Mouse (Mus musculus) adrenal gland, postnatal 14 days (tissue): ENCODE data around the gene Erich3. TPM values are rescaled to one million over a fixed set of nuclear protein-coding genes. Genes with fewer than 3 reads are reported as not detected.
A peak's percentile ranks its signal among the peaks of the same experiment; 100 is the strongest.

Source experiments
- DNase-seq: peaks from one replicate; pipeline ENCODE4 v3.0.0; 2021; ENCODE audit warnings: mixed read lengths
- total RNA-seq: library from RNA; stranded (reverse); gene quantifications from 2 replicates; pipeline ENCODE4 v1.2.3, GENCODE M21; 2021

Erich3 gene
- total RNA-seq, 1 experiment from 2014 or later: 0.37 TPM

- no peak for DNase-seq
These were observed 9.7 kb downstream of the Erich3 start for GRCm38 (mm10) chr3:154673326-154673725.

- no peak for DNase-seq
These were observed 18.9 kb downstream of the Erich3 start for GRCm38 (mm10) chr3:154682570-154682969.

GRCm38 (mm10) chr3:154683667-154684066, 20.0 kb downstream of the Erich3 start:
- no peak for DNase-seq

GRCm38 (mm10) chr3:154690260-154690659, 26.6 kb downstream of the Erich3 start:
- no peak for DNase-seq

GRCm38 (mm10) chr3:154691897-154692571, 28.4 kb downstream of the Erich3 start:
- peak; percentile 66 for DNase-seq

GRCm38 (mm10) chr3:154692572-154692922, 28.9 kb downstream of the Erich3 start:
- DNase-seq: no peak

GRCm38 (mm10) chr3:154693902-154694301, 30.2 kb downstream of the Erich3 start:
- DNase-seq: no peak

GRCm38 (mm10) chr3:154696611-154697010, 33.0 kb downstream of the Erich3 start:
- DNase-seq: no peak

- no peak for DNase-seq
These were observed 35.2 kb downstream of the Erich3 start for GRCm38 (mm10) chr3:154698907-154699306.

GRCm38 (mm10) chr3:154700296-154700695, 36.6 kb downstream of the Erich3 start:
- DNase-seq: no peak

GRCm38 (mm10) chr3:154700735-154701134, 37.1 kb downstream of the Erich3 start:
- DNase-seq: no peak

GRCm38 (mm10) chr3:154704755-154705154, 41.1 kb downstream of the Erich3 start:
- DNase-seq: no peak

GRCm38 (mm10) chr3:154708150-154708549, 44.5 kb downstream of the Erich3 start:
- DNase-seq: no peak

GRCm38 (mm10) chr3:154723198-154723597, 59.5 kb downstream of the Erich3 start:
- peak; percentile 49 for DNase-seq

- no peak for DNase-seq
These were observed 67.8 kb downstream of the Erich3 start for GRCm38 (mm10) chr3:154731431-154731830.

- DNase-seq: no peak
These were observed 77.8 kb downstream of the Erich3 start for GRCm38 (mm10) chr3:154741496-154741895.

GRCm38 (mm10) chr3:154742927-154743326, 79.3 kb downstream of the Erich3 start:
- no peak for DNase-seq

- DNase-seq: no peak
These were observed 80.7 kb downstream of the Erich3 start for GRCm38 (mm10) chr3:154744317-154744716.

- no peak for DNase-seq
These were observed 90.8 kb downstream of the Erich3 start for GRCm38 (mm10) chr3:154754505-154754904.

GRCm38 (mm10) chr3:154755225-154755624, 91.6 kb downstream of the Erich3 start:
- DNase-seq: no peak

GRCm38 (mm10) chr3:154758089-154758488, 94.4 kb downstream of the Erich3 start:
- DNase-seq: no peak

- DNase-seq: no peak
These were observed 97.4 kb downstream of the Erich3 start for GRCm38 (mm10) chr3:154761108-154761507.

GRCm38 (mm10) chr3:154763374-154763773, 99.7 kb downstream of the Erich3 start:
- DNase-seq: no peak

GRCm38 (mm10) chr3:154764115-154764514, 100.5 kb downstream of the Erich3 start:
- DNase-seq: no peak

- no peak for DNase-seq
These were observed 102.7 kb downstream of the Erich3 start for GRCm38 (mm10) chr3:154766321-154766720.
